Mouse (Mus musculus): ENCODE measurements at regions not wholly inside any gene's neighbourhood (a gene's known extent, or its start where the extent isn't known, plus 50 kb on each side); places are given as distances from the start of the nearest gene placed in this dataset.

DNA sequence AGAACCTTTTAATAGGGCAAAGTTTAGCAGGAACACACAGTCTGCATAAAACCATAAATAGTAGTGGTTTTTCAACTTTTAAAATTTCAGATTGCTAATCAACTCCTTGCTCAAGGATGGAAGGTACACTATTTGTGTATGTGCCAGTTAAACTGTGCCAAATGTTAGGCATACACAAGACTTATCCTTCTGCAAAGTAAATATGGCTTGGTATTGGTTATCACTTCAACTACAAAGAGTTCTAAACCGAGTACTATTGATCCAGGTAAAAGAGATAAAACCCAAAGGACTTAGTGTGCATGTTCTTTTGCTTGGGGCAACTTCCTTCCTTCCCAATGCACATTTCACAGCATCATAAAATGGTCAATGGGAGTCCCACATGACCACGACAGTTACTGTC is 1200.2 kb downstream of the Gsdmc2 start:
- WGBS, result 16% methylated on average over 2 of the region's 2 CpGs
- H3K36me3 ChIP-seq (ENCODE audit: control insufficient read depth, insufficient read depth, low read length), result no peaks in the 10 kb centered on the region
- H3K27ac ChIP-seq (replicated peaks; ENCODE audit: insufficient read depth, low read depth, low read length), result no peak overlapping the region
- TF ChIP-seq POLR2A (IDR thresholded peaks at IDR 0.05; ENCODE audit: extremely low read depth, insufficient read depth, low read length) (no peak), CTCF (IDR thresholded peaks at IDR 0.05; ENCODE audit: low read depth, low read length) (no peak)
- H3K27me3 ChIP-seq (ENCODE audit: control insufficient read depth, insufficient read depth, low read length), result no peaks in the 10 kb centered on the region
- H3K79me2 ChIP-seq (ENCODE audit: control insufficient read depth, insufficient read depth, low read length), result no peaks in the 10 kb centered on the region
- H3K4me1 ChIP-seq (ENCODE audit: control insufficient read depth, insufficient read depth, low read length), result peaks cover 5% of the 10 kb centered on the region; the same call in 1 of the 2 replicates
- no peak overlapping the region for H3K4me3 ChIP-seq (ENCODE audit: insufficient read depth, low read depth, low read length)
- H3K9ac ChIP-seq (ENCODE audit: low read depth, low read length), result no peak overlapping the region
- peak; percentile 58 for DNase-seq (ENCODE audit: extremely low read depth, low read depth, low spot score)

DNA sequence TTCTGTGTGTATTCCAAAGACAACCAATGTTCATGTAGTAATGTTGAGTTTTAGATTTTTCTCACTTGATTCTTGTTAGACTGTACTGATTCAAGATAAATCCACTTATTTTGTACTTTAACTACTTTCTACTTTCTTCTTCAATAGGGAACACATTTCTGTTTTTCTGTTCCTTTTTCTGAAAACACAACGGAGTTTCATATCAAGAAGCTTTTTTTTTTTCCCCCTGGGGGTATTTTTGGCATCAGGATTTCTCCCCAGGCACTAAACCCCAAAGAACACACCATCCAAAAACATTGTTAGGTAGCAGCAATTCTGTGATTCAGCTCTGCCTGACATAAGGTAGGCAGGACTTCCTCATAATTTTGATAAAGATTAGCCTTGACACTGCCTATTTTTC is 1200.7 kb downstream of the Gsdmc2 start:
- no peaks in the 10 kb centered on the region for H3K79me2 ChIP-seq (ENCODE audit: control insufficient read depth, insufficient read depth, low read length)
- TF ChIP-seq CTCF (IDR thresholded peaks at IDR 0.05; ENCODE audit: low read depth, low read length) (no peak), POLR2A (IDR thresholded peaks at IDR 0.05; ENCODE audit: extremely low read depth, insufficient read depth, low read length) (no peak)
- H3K27ac ChIP-seq (replicated peaks; ENCODE audit: insufficient read depth, low read depth, low read length), result no peak overlapping the region
- no peak overlapping the region for H3K9ac ChIP-seq (ENCODE audit: low read depth, low read length)
- no peaks in the 10 kb centered on the region for H3K36me3 ChIP-seq (ENCODE audit: control insufficient read depth, insufficient read depth, low read length)
- 57% methylated on average over 1 of the region's 1 CpGs for WGBS
- no peaks in the 10 kb centered on the region for H3K27me3 ChIP-seq (ENCODE audit: control insufficient read depth, insufficient read depth, low read length)
- no peak for DNase-seq (ENCODE audit: extremely low read depth, low read depth, low spot score)
- no peak overlapping the region for H3K4me3 ChIP-seq (ENCODE audit: insufficient read depth, low read depth, low read length)
- peaks cover 5% of the 10 kb centered on the region; the same call in 1 of the 2 replicates for H3K4me1 ChIP-seq (ENCODE audit: control insufficient read depth, insufficient read depth, low read length)

DNA sequence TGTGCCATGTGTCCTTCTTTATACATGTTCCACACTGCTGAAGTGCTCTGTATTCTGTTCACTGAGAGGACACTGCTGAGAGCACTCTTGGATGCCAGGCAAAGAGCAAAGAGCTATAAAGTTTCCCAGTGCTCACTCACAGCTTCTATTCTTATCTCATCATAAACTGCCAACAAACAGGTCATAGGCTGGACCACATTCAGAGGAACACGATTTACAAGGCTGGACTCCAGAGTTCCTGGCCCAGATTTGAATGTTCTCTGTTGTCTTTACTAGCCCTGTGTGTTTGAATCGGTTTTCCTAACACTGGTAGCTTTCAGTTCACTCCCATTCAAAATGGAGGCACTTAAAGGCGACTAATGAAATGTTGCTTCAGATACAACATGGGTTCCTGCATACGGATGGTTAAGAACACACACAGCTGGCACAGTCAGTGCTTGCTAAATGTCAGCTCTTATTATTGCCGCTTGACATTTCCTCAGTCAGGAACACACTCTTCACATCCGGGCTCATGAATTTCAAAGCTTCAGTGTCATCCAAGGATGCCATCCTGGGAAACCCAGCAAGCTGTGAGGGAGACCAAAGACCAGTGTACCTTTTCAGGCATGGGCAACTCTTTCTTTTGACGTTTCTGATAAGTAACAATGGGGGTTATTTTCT is 1203.8 kb downstream of the Gsdmc2 start:
- no peak overlapping the region for H3K9ac ChIP-seq (ENCODE audit: low read depth, low read length)
- TF ChIP-seq POLR2A (IDR thresholded peaks at IDR 0.05; ENCODE audit: extremely low read depth, insufficient read depth, low read length), result no peak
- no peak for TF ChIP-seq CTCF (IDR thresholded peaks at IDR 0.05; ENCODE audit: low read depth, low read length)
- no peaks in the 10 kb centered on the region for H3K36me3 ChIP-seq (ENCODE audit: control insufficient read depth, insufficient read depth, low read length)
- no peak overlapping the region for H3K4me3 ChIP-seq (ENCODE audit: insufficient read depth, low read depth, low read length)
- H3K27ac ChIP-seq (replicated peaks; ENCODE audit: insufficient read depth, low read depth, low read length), result no peak overlapping the region
- H3K4me1 ChIP-seq (ENCODE audit: control insufficient read depth, insufficient read depth, low read length), result peaks cover 5% of the 10 kb centered on the region; the same call in 1 of the 2 replicates
- H3K27me3 ChIP-seq (ENCODE audit: control insufficient read depth, insufficient read depth, low read length), result no peaks in the 10 kb centered on the region
- H3K79me2 ChIP-seq (ENCODE audit: control insufficient read depth, insufficient read depth, low read length), result no peaks in the 10 kb centered on the region
- WGBS, result 80% methylated on average over 7 of the region's 7 CpGs
- no peak for DNase-seq (ENCODE audit: extremely low read depth, low read depth, low spot score)

DNA sequence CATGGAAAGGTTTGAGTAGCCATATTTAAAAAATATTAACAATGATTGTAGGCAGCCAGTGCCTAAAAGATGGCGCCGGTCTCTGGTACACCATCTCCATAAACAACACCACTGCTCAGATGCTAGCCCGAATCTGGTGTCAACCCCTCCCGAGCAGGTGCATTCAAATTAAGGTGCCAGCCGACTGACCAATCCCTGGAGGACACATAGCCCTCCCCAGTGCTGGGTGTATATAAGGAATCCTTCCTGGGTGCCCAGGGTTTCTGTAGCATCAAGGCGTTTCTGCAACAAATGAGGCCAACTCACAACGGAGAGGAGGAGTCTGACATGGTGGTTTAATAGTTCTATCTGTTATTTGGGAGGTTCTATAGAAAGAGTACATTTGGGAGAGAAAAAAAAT is 1219.6 kb downstream of the Gsdmc2 start:
- 95% methylated on average over 7 of the region's 7 CpGs for WGBS
- TF ChIP-seq CTCF (IDR thresholded peaks at IDR 0.05; ENCODE audit: low read depth, low read length) (no peak), POLR2A (IDR thresholded peaks at IDR 0.05; ENCODE audit: extremely low read depth, insufficient read depth, low read length) (no peak)
- no peak overlapping the region for H3K9ac ChIP-seq (ENCODE audit: low read depth, low read length)

DNA sequence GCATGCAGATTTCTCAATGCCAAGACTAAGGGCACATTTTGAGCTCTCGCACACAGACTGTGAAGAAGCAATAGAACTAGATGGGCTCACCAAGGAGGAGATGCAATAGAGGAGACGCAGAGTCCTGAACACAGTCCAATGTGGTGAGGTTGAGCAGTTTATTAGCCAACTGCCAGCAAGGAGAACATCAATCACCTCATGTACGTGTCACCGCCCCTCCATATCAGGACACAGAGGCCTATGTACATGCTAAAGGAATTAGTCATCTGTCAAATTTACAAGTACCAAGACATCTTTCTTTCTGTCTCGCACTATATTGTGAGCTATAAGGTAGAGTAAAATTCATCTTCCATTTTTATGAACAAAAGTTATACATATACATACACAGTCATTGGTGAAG is 1228.9 kb downstream of the Gsdmc2 start:
- no peaks in the 10 kb centered on the region for H3K36me3 ChIP-seq (ENCODE audit: control insufficient read depth, insufficient read depth, low read length)
- no peaks in the 10 kb centered on the region for H3K79me2 ChIP-seq (ENCODE audit: control insufficient read depth, insufficient read depth, low read length)
- no peaks in the 10 kb centered on the region for H3K4me1 ChIP-seq (ENCODE audit: control insufficient read depth, insufficient read depth, low read length)
- TF ChIP-seq CTCF (IDR thresholded peaks at IDR 0.05; ENCODE audit: low read depth, low read length), result no peak
- no peak for TF ChIP-seq POLR2A (IDR thresholded peaks at IDR 0.05; ENCODE audit: extremely low read depth, insufficient read depth, low read length)
- H3K27ac ChIP-seq (replicated peaks; ENCODE audit: insufficient read depth, low read depth, low read length), result no peak overlapping the region
- 93% methylated on average over 5 of the region's 5 CpGs for WGBS
- no peak overlapping the region for H3K4me3 ChIP-seq (ENCODE audit: insufficient read depth, low read depth, low read length)
- H3K9ac ChIP-seq (ENCODE audit: low read depth, low read length), result no peak overlapping the region
- DNase-seq (ENCODE audit: extremely low read depth, low read depth, low spot score), result no peak
- no peaks in the 10 kb centered on the region for H3K27me3 ChIP-seq (ENCODE audit: control insufficient read depth, insufficient read depth, low read length)

More for the DNA sequence above, 1219.6 kb downstream of the Gsdmc2 start:
- Histone ChIP-seq H3K27ac (replicated peaks; ENCODE audit: insufficient read depth, low read depth, low read length) (no peak overlapping the region), H3K4me1 (ENCODE audit: control insufficient read depth, insufficient read depth, low read length) (no peaks in the 10 kb centered on the region), H3K4me3 (ENCODE audit: insufficient read depth, low read depth, low read length) (no peak overlapping the region), H3K79me2 (ENCODE audit: control insufficient read depth, insufficient read depth, low read length) (no peaks in the 10 kb centered on the region), H3K36me3 (ENCODE audit: control insufficient read depth, insufficient read depth, low read length) (no peaks in the 10 kb centered on the region), H3K27me3 (ENCODE audit: control insufficient read depth, insufficient read depth, low read length) (no peaks in the 10 kb centered on the region)
- no peak for DNase-seq (ENCODE audit: extremely low read depth, low read depth, low spot score)

DNA sequence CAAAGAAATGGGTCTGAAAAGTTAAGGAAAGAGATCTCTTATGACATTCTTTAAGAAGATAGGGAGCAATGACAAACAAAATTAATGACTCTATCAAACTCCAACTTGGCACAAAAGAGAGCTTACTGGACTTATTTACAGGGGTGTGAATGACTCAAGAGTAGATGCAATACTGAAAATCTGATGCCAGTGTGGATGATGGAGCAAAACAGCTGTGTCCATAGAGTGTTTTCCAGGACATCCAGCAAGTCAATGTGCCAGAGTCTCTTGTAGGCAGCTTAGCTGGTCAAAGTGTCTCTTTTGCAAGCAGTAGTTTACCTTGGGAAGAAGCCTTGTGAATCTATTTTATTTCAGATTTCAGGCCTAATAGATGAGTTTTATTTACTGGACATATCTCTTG is 1248.2 kb downstream of the Gsdmc2 start:
- H3K27me3 ChIP-seq (ENCODE audit: control insufficient read depth, insufficient read depth, low read length), result no peaks in the 10 kb centered on the region
- no peaks in the 10 kb centered on the region for H3K4me1 ChIP-seq (ENCODE audit: control insufficient read depth, insufficient read depth, low read length)
- TF ChIP-seq POLR2A (IDR thresholded peaks at IDR 0.05; ENCODE audit: extremely low read depth, insufficient read depth, low read length) (no peak), CTCF (IDR thresholded peaks at IDR 0.05; ENCODE audit: low read depth, low read length) (no peak)
- H3K27ac ChIP-seq (replicated peaks; ENCODE audit: insufficient read depth, low read depth, low read length), result no peak overlapping the region
- no peak overlapping the region for H3K4me3 ChIP-seq (ENCODE audit: insufficient read depth, low read depth, low read length)
- no peaks in the 10 kb centered on the region for H3K79me2 ChIP-seq (ENCODE audit: control insufficient read depth, insufficient read depth, low read length)
- no peak overlapping the region for H3K9ac ChIP-seq (ENCODE audit: low read depth, low read length)
- no peak for DNase-seq (ENCODE audit: extremely low read depth, low read depth, low spot score)
- no peaks in the 10 kb centered on the region for H3K36me3 ChIP-seq (ENCODE audit: control insufficient read depth, insufficient read depth, low read length)
